Mouse (Mus musculus) lung, postnatal 0 days (tissue): ENCODE data around the gene Gm5105.

Source experiments
- CTCF ChIP-seq: IDR thresholded peaks from 2 replicates; pipeline ENCODE4 v1.5.1; 2016; ENCODE audit warnings: antibody characterized with exemption, mild to moderate bottlenecking
- EP300 ChIP-seq: IDR thresholded peaks from 2 replicates; pipeline ENCODE4 v1.6.1; 2016; ENCODE audit warnings: antibody characterized with exemption, mild to moderate bottlenecking, control low read depth

- TF ChIP-seq CTCF: no peak
- no peak for TF ChIP-seq EP300
Observed at GRCm38 (mm10) chr3:138043316-138043715, 23.9 kb downstream of the Gm5105 start.
